Mouse (Mus musculus): ENCODE results near the gene Gatad2a.

GRCm38 (mm10) chr8:69987744-69988143, 8.4 kb downstream of the Gatad2a start:
- TF ChIP-seq CTCF (IDR thresholded peaks at IDR 0.05; ENCODE audit: extremely low read depth, insufficient read depth, low read length) (no peak), POLR2A (IDR thresholded peaks at IDR 0.05; ENCODE audit: extremely low read depth, insufficient read depth, low read length) (no peak)

Measured in cortical plate, adult 2 months (tissue).